Comparison of ENCODE assay signal across 23 mouse cellular contexts in the genomic region with DNA sequence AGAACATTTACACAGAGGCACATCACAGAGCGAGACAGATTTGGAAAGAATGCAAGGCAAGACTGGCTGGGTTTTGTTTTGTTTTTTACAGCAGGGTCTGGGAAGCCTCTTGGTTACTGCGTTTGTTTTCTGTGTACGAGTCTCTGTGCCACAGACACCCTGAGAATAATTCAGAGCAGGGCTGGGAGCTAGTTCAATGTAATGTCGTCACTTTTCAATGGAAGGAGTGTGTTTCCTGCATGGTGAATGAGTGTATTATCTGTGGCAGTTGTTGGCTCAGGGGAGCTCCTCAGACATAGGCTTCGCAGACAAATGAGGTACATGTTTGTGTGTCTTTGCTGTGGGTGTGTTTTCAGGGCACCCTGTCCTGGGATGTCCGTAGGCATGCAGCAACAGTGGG.
A peak's percentile ranks its signal among the peaks of the same experiment; 100 is the strongest.
DNase-seq lines count a peak whose midpoint lies in the region; ATAC-seq and TF ChIP-seq lines count a peak whose summit lies in the region.
"Had no signal": no experiment of that assay in that cellular context is flagged by ENCODE, and none has a peak within 500 bp of the region (broad histone marks: within the 10 kb centered on the region; RNA-seq: fewer than 3 reads in every experiment).

No protein-coding gene starts in this region.

- H3K27ac ChIP-seq in forebrain, embryonic 15.5 days (replicated peaks): no peak overlapping the region
- H3K27ac ChIP-seq in forebrain, embryonic 11.5 days (ENCODE audit: low read depth, low read length): no peak overlapping the region
- no peak overlapping the region for H3K27ac ChIP-seq in testis, adult 2 months (ENCODE audit: control insufficient read depth, insufficient read depth, low read depth, low read length)
- H3K27ac ChIP-seq in hindbrain, postnatal 0 days: no peak overlapping the region
- H3K27ac ChIP-seq in liver, postnatal 0 days (ENCODE audit: low read depth): no peak overlapping the region
- H3K27ac ChIP-seq: embryonic facial prominence, embryonic 13.5 days; heart, embryonic 10.5 days; intestine, embryonic 15.5 days; liver, embryonic 13.5 days had no signal

- no peaks in the 10 kb centered on the region for H3K27me3 ChIP-seq in forebrain, embryonic 15.5 days
- H3K27me3 ChIP-seq in forebrain, embryonic 11.5 days (ENCODE audit: control insufficient read depth, insufficient read depth, low read length): no peaks in the 10 kb centered on the region
- H3K27me3 ChIP-seq in testis, adult 2 months (ENCODE audit: control insufficient read depth, insufficient read depth, low read length): no peaks in the 10 kb centered on the region
- H3K27me3 ChIP-seq in hindbrain, postnatal 0 days (ENCODE audit: insufficient read depth, low read length): no peaks in the 10 kb centered on the region
- H3K27me3 ChIP-seq in liver, postnatal 0 days (ENCODE audit: insufficient read depth, low read length): no peaks in the 10 kb centered on the region
- H3K27me3 ChIP-seq: embryonic facial prominence, embryonic 13.5 days; intestine, embryonic 15.5 days; liver, embryonic 13.5 days; Patski had no signal

- intact Hi-C loops in left cerebral cortex, postnatal 14 days (cut with DNase I): no loop called here

- H3K4me3 ChIP-seq in forebrain, embryonic 15.5 days: no peak overlapping the region
- no peak overlapping the region for H3K4me3 ChIP-seq in forebrain, embryonic 11.5 days (ENCODE audit: low read depth, low read length)
- peak overlapping the region; percentile 4 for H3K4me3 ChIP-seq in testis, adult 2 months (ENCODE audit: control insufficient read depth, low read depth, low read length)
- H3K4me3 ChIP-seq in hindbrain, postnatal 0 days (ENCODE audit: low read length): no peak overlapping the region
- no peak overlapping the region for H3K4me3 ChIP-seq in liver, postnatal 0 days (ENCODE audit: low read depth, low read length)
- H3K4me3 ChIP-seq: embryonic facial prominence, embryonic 13.5 days; heart, embryonic 10.5 days; intestine, embryonic 15.5 days; liver, embryonic 13.5 days had no signal

- H3K9ac ChIP-seq in forebrain, embryonic 15.5 days (replicated peaks): no peak overlapping the region
- no peak overlapping the region for H3K9ac ChIP-seq in forebrain, embryonic 11.5 days (ENCODE audit: low read length)
- no peak overlapping the region for H3K9ac ChIP-seq in hindbrain, postnatal 0 days (replicated peaks; ENCODE audit: low read length)
- H3K9ac ChIP-seq in liver, postnatal 0 days (replicated peaks): no peak overlapping the region
- H3K9ac ChIP-seq: embryonic facial prominence, embryonic 13.5 days; intestine, embryonic 15.5 days; liver, embryonic 13.5 days; lung, embryonic 14.5 days had no signal

- 59% methylated on average over 6 of the region's 6 CpGs for WGBS in forebrain, embryonic 15.5 days
- 91% methylated on average over 6 of the region's 6 CpGs for WGBS in forebrain, embryonic 11.5 days
- WGBS in hindbrain, postnatal 0 days: 50% methylated on average over 6 of the region's 6 CpGs
- 82% methylated on average over 6 of the region's 6 CpGs for WGBS in liver, postnatal 0 days (ENCODE audit: insufficient replicate concordance)

- H3K36me3 ChIP-seq in forebrain, embryonic 15.5 days: peaks cover 21% of the 10 kb centered on the region
- peaks cover 2% of the 10 kb centered on the region; the same call in 1 of the 2 replicates for H3K36me3 ChIP-seq in forebrain, embryonic 11.5 days (ENCODE audit: control insufficient read depth, insufficient read depth, low read length)
- H3K36me3 ChIP-seq in testis, adult 2 months (ENCODE audit: control insufficient read depth, insufficient read depth, low read length): peaks cover 4% of the 10 kb centered on the region
- peaks cover 6% of the 10 kb centered on the region; the same call in 1 of the 2 replicates for H3K36me3 ChIP-seq in hindbrain, postnatal 0 days (ENCODE audit: insufficient read depth, low read length)
- H3K36me3 ChIP-seq in liver, postnatal 0 days (replicated peaks; ENCODE audit: insufficient read depth, low read length): 0 out of 2 replicates have a peak, but pooled peaks cover 3% of the 10 kb centered on the region
- H3K36me3 ChIP-seq: G1E; intestine, embryonic 15.5 days; liver, embryonic 13.5 days had no signal

- no peak overlapping the region for H3K4me2 ChIP-seq in forebrain, embryonic 15.5 days (replicated peaks)
- no peak overlapping the region for H3K4me2 ChIP-seq in forebrain, embryonic 11.5 days (ENCODE audit: low read depth, low read length, severe bottlenecking)
- no peak overlapping the region for H3K4me2 ChIP-seq in hindbrain, postnatal 0 days (ENCODE audit: low read depth, low read length)
- H3K4me2 ChIP-seq in liver, postnatal 0 days (ENCODE audit: low read depth, low read length): no peak overlapping the region
- H3K4me2 ChIP-seq: embryonic facial prominence, embryonic 13.5 days; intestine, embryonic 15.5 days; liver, embryonic 13.5 days; lung, embryonic 14.5 days had no signal

- no peak for DNase-seq in forebrain, embryonic 11.5 days (ENCODE audit: low spot score)
- DNase-seq in testis, postnatal 10 days (ENCODE audit: low spot score): no peak
- no peak for DNase-seq in hindbrain, postnatal 0 days (ENCODE audit: low spot score)
- DNase-seq in left cerebral cortex, postnatal 14 days (ENCODE audit: low spot score in 2 of 2): no peak
- no peak for DNase-seq in liver, postnatal 0 days
- no peak for DNase-seq in kidney, postnatal 14 days
- DNase-seq: cerebellum, adult 18-20 months; cerebellum, postnatal 14 days; gastrocnemius, postnatal 10 days; heart, postnatal 4 days; kidney, adult 9 months; kidney, postnatal 36 days; liver, embryonic 13.5 days; lung, embryonic 14.5 days; thymus, adult 18-20 months; thymus, postnatal 4 days had no signal

- no peaks in the 10 kb centered on the region for H3K4me1 ChIP-seq in forebrain, embryonic 15.5 days
- no peaks in the 10 kb centered on the region for H3K4me1 ChIP-seq in forebrain, embryonic 11.5 days (replicated peaks; ENCODE audit: control insufficient read depth, insufficient read depth, low read length)
- peaks cover 18% of the 10 kb centered on the region for H3K4me1 ChIP-seq in testis, adult 2 months (ENCODE audit: control insufficient read depth, insufficient read depth, low read length)
- no peaks in the 10 kb centered on the region for H3K4me1 ChIP-seq in hindbrain, postnatal 0 days (ENCODE audit: insufficient read depth, low read length)
- no peaks in the 10 kb centered on the region for H3K4me1 ChIP-seq in liver, postnatal 0 days (ENCODE audit: insufficient read depth)
- H3K4me1 ChIP-seq: intestine, embryonic 15.5 days; liver, embryonic 13.5 days had no signal

- TF ChIP-seq POLR2A in testis, adult 2 months (IDR thresholded peaks at IDR 0.05; ENCODE audit: control insufficient read depth, low read depth, low read length): no peak

- TF ChIP-seq CTCF in testis, adult 2 months (IDR thresholded peaks at IDR 0.05; ENCODE audit: control insufficient read depth, insufficient read depth, insufficient replicate concordance, low read depth, low read length): no peak
- TF ChIP-seq CTCF in hindbrain, postnatal 0 days (IDR thresholded peaks at IDR 0.05; ENCODE audit: low read depth): no peak
- no peak for TF ChIP-seq CTCF in liver, postnatal 0 days (IDR thresholded peaks at IDR 0.05; ENCODE audit: low read depth)

- ATAC-seq in forebrain, embryonic 15.5 days (replicated peaks): peak; percentile 33; the same call in 1 of the 2 replicates
- no peak for ATAC-seq in forebrain, embryonic 11.5 days (replicated peaks; ENCODE audit: low FRiP score)
- ATAC-seq in hindbrain, postnatal 0 days: peak; percentile 38
- no peak for ATAC-seq in liver, postnatal 0 days
- ATAC-seq: intestine, embryonic 15.5 days; Patski had no signal

- no peaks in the 10 kb centered on the region for H3K9me3 ChIP-seq in forebrain, embryonic 15.5 days
- no peaks in the 10 kb centered on the region for H3K9me3 ChIP-seq in forebrain, embryonic 11.5 days (ENCODE audit: control insufficient read depth, low read length)
- no peaks in the 10 kb centered on the region for H3K9me3 ChIP-seq in hindbrain, postnatal 0 days (ENCODE audit: low read length)
- no peaks in the 10 kb centered on the region for H3K9me3 ChIP-seq in liver, postnatal 0 days (ENCODE audit: low read length)
- H3K9me3 ChIP-seq: embryonic facial prominence, embryonic 13.5 days; heart, embryonic 10.5 days; intestine, embryonic 15.5 days; liver, embryonic 13.5 days had no signal

- no peak for TF ChIP-seq EP300 in liver, postnatal 0 days (IDR thresholded peaks at IDR 0.05; ENCODE audit: low read depth)

Comparison
In these comparisons a context has a peak if more than half of its experiments do, and no peak if none do; other contexts are left out.
1. ATAC-seq: peak in forebrain, embryonic 15.5 days (single experiment) and hindbrain, postnatal 0 days (single experiment); none in forebrain, embryonic 11.5 days (single experiment) and liver, postnatal 0 days (single experiment).